Mouse (Mus musculus) stomach, postnatal 0 days (tissue): ENCODE data around the gene F2rl3.

ENCODE experiments used
- CTCF ChIP-seq: IDR thresholded peaks from 2 replicates; pipeline ENCODE4 v1.5.1; 2016; ENCODE audit warnings: antibody characterized with exemption, low read depth, mild to moderate bottlenecking, moderate library complexity
- EP300 ChIP-seq: optimal IDR thresholded peaks from 2 replicates; pipeline ENCODE3; 2016; ENCODE audit warnings: antibody characterized with exemption

GRCm38 (mm10) chr8:72757426-72758195 lies 4.1 kb upstream of the F2rl3 start:
- TF ChIP-seq CTCF (no peak), EP300 (no peak)
